Mouse (Mus musculus): ENCODE measurements at regions not wholly inside any gene's neighbourhood (a gene's known extent, or its start where the extent isn't known, plus 50 kb on each side); places are given as distances from the start of the nearest gene placed in this dataset.
A peak's percentile ranks its signal among the peaks of the same experiment; 100 is the strongest.
"Not testable (repeated sequence)": the region's sequence is repeated elsewhere in the genome, so short reads cannot be mapped to it uniquely, and the experiment has no call there.

GRCm38 (mm10) chr2:179096861-179097260 is 345.4 kb upstream of the Cdh4 start:
- no peak for DNase-seq (ENCODE audit: low spot score in 2 of 2)

- DNase-seq (ENCODE audit: low spot score in 2 of 2) = no peak
These were observed 342.4 kb upstream of the Cdh4 start for GRCm38 (mm10) chr2:179099783-179100182.

GRCm38 (mm10) chr2:179103114-179103513 is 339.1 kb upstream of the Cdh4 start:
- no peak for DNase-seq (ENCODE audit: low spot score in 2 of 2)

- DNase-seq (ENCODE audit: low spot score in 2 of 2) = no peak
These were observed 329.3 kb upstream of the Cdh4 start for GRCm38 (mm10) chr2:179112951-179113350.

- DNase-seq (ENCODE audit: low spot score in 2 of 2) = no peak
These were observed 314.2 kb upstream of the Cdh4 start for GRCm38 (mm10) chr2:179128018-179128417.

- no peak for DNase-seq (ENCODE audit: low spot score in 2 of 2)
These were observed 313.8 kb upstream of the Cdh4 start for GRCm38 (mm10) chr2:179128432-179128831.

- peak; percentile 7 to 8 for DNase-seq (ENCODE audit: low spot score in 2 of 2)
These were observed 311.2 kb upstream of the Cdh4 start for GRCm38 (mm10) chr2:179131004-179131403.

- no peak for DNase-seq (ENCODE audit: low spot score in 2 of 2)
These were observed 299.9 kb upstream of the Cdh4 start for GRCm38 (mm10) chr2:179142313-179142712.

GRCm38 (mm10) chr2:179145726-179146125 is 296.5 kb upstream of the Cdh4 start:
- DNase-seq (ENCODE audit: low spot score in 2 of 2) = no peak

- no peak for DNase-seq (ENCODE audit: low spot score in 2 of 2)
These were observed 296.0 kb upstream of the Cdh4 start for GRCm38 (mm10) chr2:179146274-179146673.

GRCm38 (mm10) chr2:179148194-179148593 is 294.0 kb upstream of the Cdh4 start:
- DNase-seq (ENCODE audit: low spot score in 2 of 2) = no peak

- DNase-seq (ENCODE audit: low spot score in 2 of 2) = no peak
These were observed 293.6 kb upstream of the Cdh4 start for GRCm38 (mm10) chr2:179148667-179149066.

- DNase-seq (ENCODE audit: low spot score in 2 of 2) = no peak
These were observed 283.4 kb upstream of the Cdh4 start for GRCm38 (mm10) chr2:179158881-179159280.

GRCm38 (mm10) chr2:179163116-179163515 is 279.1 kb upstream of the Cdh4 start:
- no peak for DNase-seq (ENCODE audit: low spot score in 2 of 2)

- no peak for DNase-seq (ENCODE audit: low spot score in 2 of 2)
These were observed 272.1 kb upstream of the Cdh4 start for GRCm38 (mm10) chr2:179170157-179170556.

GRCm38 (mm10) chr2:179170608-179171007 is 271.6 kb upstream of the Cdh4 start:
- DNase-seq (ENCODE audit: low spot score in 2 of 2) = no peak

- DNase-seq (ENCODE audit: low spot score in 2 of 2) = not testable (repeated sequence)
These were observed 265.2 kb upstream of the Cdh4 start for GRCm38 (mm10) chr2:179176835-179177530.

GRCm38 (mm10) chr2:179181366-179181765 is 260.9 kb upstream of the Cdh4 start:
- DNase-seq (ENCODE audit: low spot score in 2 of 2) = no peak

GRCm38 (mm10) chr2:179182123-179182522 is 260.1 kb upstream of the Cdh4 start:
- DNase-seq (ENCODE audit: low spot score in 2 of 2) = no peak

- no peak for DNase-seq (ENCODE audit: low spot score in 2 of 2)
These were observed 249.2 kb upstream of the Cdh4 start for GRCm38 (mm10) chr2:179192906-179193496.

GRCm38 (mm10) chr2:179193507-179194160 is 248.6 kb upstream of the Cdh4 start:
- DNase-seq (ENCODE audit: low spot score in 2 of 2) = peak; percentile 45 to 76

- no peak for DNase-seq (ENCODE audit: low spot score in 2 of 2)
These were observed 244.8 kb upstream of the Cdh4 start for GRCm38 (mm10) chr2:179197471-179197870.

GRCm38 (mm10) chr2:179200495-179200894 is 241.7 kb upstream of the Cdh4 start:
- no peak for DNase-seq (ENCODE audit: low spot score in 2 of 2)

Data from layer of hippocampus, adult 8-10 months (tissue).